Mouse (Mus musculus) small intestine, adult 2 months (tissue): Measurements from ENCODE around the gene Ttc39d. TPM values are rescaled to one million over a fixed set of nuclear protein-coding genes. Genes with fewer than 3 reads are reported as not detected.
"Not testable (repeated sequence)": the region's sequence is repeated elsewhere in the genome, so short reads cannot be mapped to it uniquely, and the experiment has no call there.

Experiments
- H3K27ac ChIP-seq: fragments of 200-500 bp; 2 replicates; pipeline ENCODE4 v1.5.1; 2012; ENCODE audit warnings: low read depth, low read length, control low read depth, inconsistent platforms; ENCODE audit not compliant: insufficient read depth
- H3K27me3 ChIP-seq: fragments of 200-500 bp; 2 replicates; pipeline ENCODE4 v1.6.1; 2012; ENCODE audit warnings: mild to moderate bottlenecking, moderate library complexity, low read length, inconsistent platforms; ENCODE audit not compliant: control insufficient read depth, insufficient read depth
- H3K36me3 ChIP-seq: fragments of 200-500 bp; 2 replicates; pipeline ENCODE4 v1.6.1; 2012; ENCODE audit warnings: mild to moderate bottlenecking, low read length, control low read depth, inconsistent platforms; ENCODE audit not compliant: control insufficient read depth, insufficient read depth
- H3K4me1 ChIP-seq: fragments of 200-500 bp; 2 replicates; pipeline ENCODE4 v1.6.1; 2012; ENCODE audit warnings: low read length, inconsistent platforms, mixed read lengths; ENCODE audit not compliant: control insufficient read depth, insufficient read depth, insufficient read length
- H3K4me3 ChIP-seq: fragments of 200-500 bp; 2 replicates; pipeline ENCODE4 v1.5.1; 2012; ENCODE audit warnings: low read depth, mild to moderate bottlenecking, control low read depth, inconsistent platforms, low read length, moderate library complexity
- CTCF ChIP-seq: fragments of 200-500 bp; IDR thresholded peaks from 2 replicates; pipeline ENCODE4 v1.5.1; 2012; ENCODE audit warnings: low read depth, mild to moderate bottlenecking, control low read depth, inconsistent platforms, low read length, moderate library complexity, mixed read lengths; ENCODE audit not compliant: insufficient replicate concordance, insufficient read length; ENCODE audit errors: extremely low read depth
- POLR2A ChIP-seq: fragments of 200-500 bp; IDR thresholded peaks from 2 replicates; pipeline ENCODE4 v1.6.1; 2012; ENCODE audit warnings: low read depth, mild to moderate bottlenecking, control low read depth, inconsistent platforms, low read length, moderate library complexity
- WGBS: fragments of 180-500 bp; shearing (Covaris S2); methylation state at CpG from one replicate; pipeline ENCODE4 v1.1.7; 2018; 5-methylcytosine and 5-hydroxymethylcytosine counted together
- polyA plus RNA-seq: library from polyadenylated mRNA; depleted of rRNA; stranded (reverse); fragments of >200 nt; gene quantifications from 2 replicates; pipeline ENCODE4 v1.2.3, GENCODE M21; 2012

The Ttc39d gene
- polyA plus RNA-seq, 1 experiment, result not detected

DNA sequence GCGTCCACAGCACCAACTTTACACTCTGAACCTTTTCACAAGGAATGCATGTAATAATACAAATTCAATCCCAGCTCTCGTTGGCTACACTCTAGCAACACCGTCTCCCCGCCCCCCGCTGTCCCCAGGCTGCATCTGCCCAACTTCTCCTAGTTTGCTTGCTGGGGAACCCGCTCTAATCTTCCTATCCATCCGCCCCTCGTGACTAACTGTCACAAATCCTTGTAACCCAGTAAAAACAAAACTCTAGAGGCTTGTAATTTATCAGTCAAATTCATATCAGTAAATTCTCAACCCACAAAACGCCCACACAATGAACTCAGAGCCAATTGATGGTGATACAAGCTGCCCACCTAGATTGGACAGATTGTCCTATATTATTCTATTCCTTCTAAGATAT lies 13.9 kb downstream of the Ttc39d start:
- no peaks in the 10 kb centered on the region for H3K36me3 ChIP-seq
- H3K27ac ChIP-seq, result no peak overlapping the region
- no peak overlapping the region for H3K4me3 ChIP-seq
- no peaks in the 10 kb centered on the region for H3K27me3 ChIP-seq
- no peak for TF ChIP-seq POLR2A
- no peak for TF ChIP-seq CTCF
- 76% methylated on average over 9 of the region's 9 CpGs for WGBS
- peaks cover 3% of the 10 kb centered on the region for H3K4me1 ChIP-seq

DNA sequence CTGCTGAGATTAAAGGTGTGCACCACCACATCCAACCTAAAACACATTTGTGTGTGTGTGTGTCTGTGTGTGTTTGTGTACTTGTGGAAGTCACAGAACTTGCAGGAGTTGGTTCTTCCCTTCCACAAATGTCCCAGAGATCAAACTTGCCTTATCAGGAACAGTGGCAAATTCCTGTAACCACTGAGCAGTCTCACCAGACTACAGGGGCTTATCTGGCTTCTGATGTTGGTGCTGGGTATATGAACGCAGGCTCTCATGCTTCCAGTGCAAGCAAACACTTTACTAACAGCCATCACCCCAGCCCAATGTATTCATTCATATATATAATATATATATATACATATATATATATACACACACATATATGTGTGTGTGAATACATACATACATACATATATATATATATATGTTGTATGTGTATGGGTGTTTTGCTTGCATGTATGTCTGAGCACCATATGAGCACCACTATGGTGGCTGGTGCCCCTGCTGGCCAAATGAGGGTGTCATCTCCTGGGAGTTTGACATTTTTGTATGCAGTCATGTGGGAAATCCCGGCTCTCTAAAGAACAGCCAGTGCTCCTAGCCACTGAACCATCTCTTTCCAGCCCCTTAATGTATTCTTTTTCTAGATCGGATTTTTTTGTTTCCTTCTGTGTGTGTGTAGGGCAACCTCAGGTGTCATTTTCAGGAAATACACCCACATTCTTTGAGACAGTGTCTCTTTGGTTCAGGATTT lies 14.8 kb downstream of the Ttc39d start:
- 57% methylated on average over 3 of the region's 3 CpGs for WGBS
- peaks cover 3% of the 10 kb centered on the region for H3K4me1 ChIP-seq
- no peaks in the 10 kb centered on the region; the same call in none of the 2 replicates for H3K36me3 ChIP-seq
- TF ChIP-seq CTCF (no peak), POLR2A (no peak)
- no peaks in the 10 kb centered on the region for H3K27me3 ChIP-seq
- H3K4me3 ChIP-seq, result no peak overlapping the region
- H3K27ac ChIP-seq, result no peak overlapping the region

DNA sequence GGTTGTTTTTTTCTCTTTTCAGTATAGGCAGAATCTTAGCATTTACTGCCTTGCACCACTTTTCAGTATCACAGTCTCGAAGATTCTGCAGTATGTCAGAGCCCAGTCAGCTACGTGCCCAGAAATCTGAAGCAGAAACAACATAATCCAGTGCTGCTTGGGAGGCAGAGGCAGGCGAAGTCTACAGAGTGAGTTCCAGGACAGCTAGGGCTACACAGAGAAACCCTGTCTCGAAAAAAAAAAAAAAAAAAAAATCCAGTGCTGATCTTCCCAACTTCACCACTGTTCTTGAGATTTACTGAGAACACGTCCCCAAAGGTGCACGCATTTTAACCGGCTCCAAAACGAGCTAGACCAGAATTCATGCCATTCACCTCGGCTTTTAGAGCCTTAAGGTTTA lies 16.6 kb downstream of the Ttc39d start:
- Histone ChIP-seq H3K4me3 (peak overlapping the region; percentile 94), H3K27me3 (no peaks in the 10 kb centered on the region), H3K36me3 (peaks cover 2% of the 10 kb centered on the region), H3K27ac (peak overlapping the region; percentile 80), H3K4me1 (peaks cover 3% of the 10 kb centered on the region)
- 3% methylated on average over 9 of the region's 9 CpGs for WGBS
- TF ChIP-seq POLR2A (no peak), CTCF (no peak)

DNA sequence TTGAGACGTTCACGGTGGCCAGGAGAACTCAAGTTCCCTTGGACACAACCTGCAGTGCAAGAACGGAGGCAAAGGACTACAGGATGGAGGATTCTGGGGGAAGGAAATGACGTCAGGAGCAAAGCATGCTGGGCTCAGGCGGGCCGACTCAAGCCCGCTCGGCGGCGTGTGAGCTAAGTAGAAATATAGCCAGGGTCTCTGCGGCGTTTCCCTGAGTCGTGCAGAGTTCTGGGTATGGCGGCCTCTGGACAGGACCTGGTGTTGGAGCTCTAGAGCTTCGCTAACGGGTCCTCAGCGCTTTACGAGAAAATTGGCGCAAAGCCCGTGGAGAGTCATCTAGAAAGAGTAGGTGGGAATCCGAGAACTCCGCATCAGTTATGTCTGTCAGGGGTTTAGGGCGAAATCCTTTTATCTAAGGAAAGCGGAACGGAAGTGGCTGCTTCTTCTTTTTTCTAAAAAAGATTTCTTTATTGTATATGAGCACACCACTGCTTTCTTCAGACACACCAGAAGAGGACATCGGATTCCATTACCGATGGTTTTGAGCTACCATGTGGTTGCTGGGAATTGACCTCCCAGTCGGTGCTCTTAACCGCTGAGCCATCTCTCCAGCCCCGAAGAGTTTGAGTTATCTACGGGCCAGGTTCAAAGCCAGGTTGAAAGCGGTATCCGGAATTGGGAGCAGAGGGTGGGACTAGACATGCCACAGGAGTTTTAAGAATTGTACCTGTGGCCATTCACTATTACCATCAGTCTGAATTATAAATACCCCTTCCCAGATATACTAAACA lies 17.3 kb downstream of the Ttc39d start, which contains the start of gene Gemin6:
Gene Gemin6, plus strand, starts transcription at position 116 of the 791 bp plus-strand sequence.
- Histone ChIP-seq H3K36me3 (peaks cover 2% of the 10 kb centered on the region), H3K27ac (peak within 1 kb of the TSS; percentile 80), H3K4me3 (peak within 1 kb of the TSS; percentile 94), H3K4me1 (peaks cover 6% of the 10 kb centered on the region), H3K27me3 (no peaks in the 10 kb centered on the region)
- WGBS, result under 1% methylated on average over 33 of the region's 33 CpGs
- TF ChIP-seq POLR2A, result peak; percentile 56
- no peak for TF ChIP-seq CTCF

DNA sequence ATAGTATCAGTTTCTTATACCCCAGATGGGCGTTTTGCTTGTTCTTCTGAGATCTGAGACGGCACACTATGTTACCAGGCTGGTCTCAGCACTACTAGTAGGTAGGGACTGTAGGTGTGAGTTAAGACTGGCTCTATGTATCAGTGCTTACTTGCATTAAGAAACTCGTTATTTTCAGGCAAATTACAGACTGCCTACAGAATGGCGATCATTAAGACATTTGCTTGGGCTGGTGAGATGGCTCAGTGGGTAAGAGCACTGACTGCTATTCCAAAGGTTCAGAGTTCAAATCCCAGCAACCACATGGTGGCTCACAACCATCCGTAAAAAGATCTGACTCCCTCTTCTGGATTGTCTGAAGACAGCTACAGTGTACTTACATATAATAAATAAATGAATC lies 17.9 kb downstream of the Ttc39d start:
- 21% methylated on average over 5 of the region's 5 CpGs for WGBS
- H3K36me3 ChIP-seq, H3K4me1 ChIP-seq, H3K27me3 ChIP-seq, H3K4me3 ChIP-seq, H3K27ac ChIP-seq: not testable (repeated sequence)

DNA sequence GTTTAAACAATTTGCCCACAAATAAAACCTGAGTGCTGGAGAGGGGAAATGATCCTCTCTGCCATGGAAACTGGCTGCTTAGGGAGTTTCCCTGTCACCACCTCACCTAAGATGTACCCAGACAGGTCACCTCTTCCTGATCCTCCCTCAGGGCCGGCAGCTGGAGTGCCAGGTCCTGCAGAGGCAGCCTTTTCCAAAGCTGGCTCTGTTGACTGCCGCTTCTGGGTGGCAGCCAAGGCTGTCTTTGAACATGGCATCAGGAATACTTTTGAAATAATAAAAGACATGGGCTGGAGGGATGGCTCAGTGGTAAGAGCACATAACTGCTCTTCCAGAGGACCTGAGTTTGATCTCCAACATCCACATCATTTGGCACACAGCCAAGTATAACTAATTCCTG lies 22.1 kb downstream of the Ttc39d start:
- Histone ChIP-seq H3K27ac (no peak overlapping the region), H3K4me1 (peaks cover 22% of the 10 kb centered on the region), H3K4me3 (no peak overlapping the region), H3K27me3 (no peaks in the 10 kb centered on the region), H3K36me3 (peaks cover 2% of the 10 kb centered on the region)
- no peak for TF ChIP-seq CTCF
- no peak for TF ChIP-seq POLR2A
- WGBS, result 36% methylated on average over 2 of the region's 2 CpGs

DNA sequence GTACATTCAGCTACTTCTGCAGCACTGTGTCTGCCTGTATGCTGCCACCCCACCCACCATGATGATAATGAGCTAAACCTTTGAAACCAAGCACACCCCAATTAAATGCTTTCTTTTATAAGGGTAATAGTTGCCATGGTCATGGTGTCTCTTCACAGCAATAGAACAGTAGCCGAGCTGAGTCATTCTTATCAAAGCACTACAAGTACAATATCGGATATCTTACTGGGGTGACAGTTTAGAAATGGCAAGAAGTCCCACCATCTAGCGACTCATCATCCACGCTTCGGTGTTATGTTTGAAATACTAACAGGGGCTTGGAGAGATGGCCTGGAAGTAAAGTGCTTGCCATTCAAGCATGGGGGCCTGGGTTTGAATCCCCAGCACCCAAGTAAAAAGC lies 26.6 kb downstream of the Ttc39d start:
- Histone ChIP-seq H3K27ac (peak overlapping the region; percentile 40; the same call in 1 of the 2 replicates), H3K27me3 (no peaks in the 10 kb centered on the region), H3K4me1 (peaks cover 24% of the 10 kb centered on the region), H3K36me3 (peaks cover 7% of the 10 kb centered on the region), H3K4me3 (no peak overlapping the region)
- TF ChIP-seq CTCF (no peak), POLR2A (no peak)
- WGBS, result 65% methylated on average over 5 of the region's 5 CpGs
